Mouse (Mus musculus) limb, embryonic 14.5 days (tissue): Measurements from ENCODE around the gene Kif13a. TPM values are rescaled to one million over a fixed set of nuclear protein-coding genes. Genes with fewer than 3 reads are reported as not detected.
A peak's percentile ranks its signal among the peaks of the same experiment; 100 is the strongest.

Experiments
- ATAC-seq: fragments of 200-750 bp; cut with Nextera tagmentation; 2 replicates; pipeline ENCODE4 v1.8.0; 2017; ENCODE audit warnings: low read depth, moderate number of reproducible peaks, moderate TSS enrichment; ENCODE audit not compliant: low FRiP score
- DNase-seq: peaks from one replicate; pipeline ENCODE4 v3.0.0-alpha.2; 2015; ENCODE audit warnings: low spot score
- H3K27ac ChIP-seq: fragments of 300-500 bp; sonication (generic); replicated peaks from 2 replicates; pipeline ENCODE4 v1.5.1; 2014; ENCODE audit warnings: low read depth, mild to moderate bottlenecking, low read length, moderate library complexity, mixed read lengths
- H3K27me3 ChIP-seq: fragments of 300-500 bp; sonication (generic); 2 replicates; pipeline ENCODE4 v1.6.1; 2014; ENCODE audit warnings: low read length, mixed read lengths; ENCODE audit not compliant: control insufficient read depth, insufficient read depth
- H3K36me3 ChIP-seq: fragments of 300-500 bp; sonication (generic); 2 replicates; pipeline ENCODE4 v1.6.1; 2014; ENCODE audit warnings: mild to moderate bottlenecking, low read length, moderate library complexity, mixed read lengths; ENCODE audit not compliant: control insufficient read depth, insufficient read depth
- H3K4me1 ChIP-seq: fragments of 300-500 bp; sonication (generic); 2 replicates; pipeline ENCODE4 v1.6.1; 2014; ENCODE audit warnings: antibody characterized with exemption, low read length, mixed read lengths; ENCODE audit not compliant: control insufficient read depth, insufficient read depth
- H3K4me2 ChIP-seq: fragments of 300-500 bp; sonication (generic); replicated peaks from 2 replicates; pipeline ENCODE4 v1.6.1; 2014; ENCODE audit warnings: low read depth, mild to moderate bottlenecking, low read length, moderate library complexity; ENCODE audit not compliant: severe bottlenecking
- H3K4me3 ChIP-seq: fragments of 300-500 bp; sonication (generic); replicated peaks from 2 replicates; pipeline ENCODE4 v1.5.1; 2014; ENCODE audit warnings: low read length
- H3K9ac ChIP-seq: fragments of 300-500 bp; sonication (generic); 2 replicates; pipeline ENCODE4 v1.6.1; 2014; ENCODE audit warnings: mild to moderate bottlenecking, low read depth, low read length, moderate library complexity; ENCODE audit not compliant: severe bottlenecking
- H3K9me3 ChIP-seq: fragments of 300-500 bp; sonication (generic); 2 replicates; pipeline ENCODE4 v1.6.1; 2016; ENCODE audit warnings: low read length; ENCODE audit not compliant: control insufficient read depth
- POLR2A ChIP-seq: fragments of 200-500 bp; IDR thresholded peaks from 2 replicates; pipeline ENCODE4 v1.8.0; 2012; ENCODE audit warnings: inconsistent platforms, mild to moderate bottlenecking, moderate library complexity, borderline replicate concordance; ENCODE audit not compliant: insufficient read depth, insufficient read length; ENCODE audit errors: extremely low read depth
- WGBS: fragments of 180-500 bp; shearing (Covaris S2); extraction: QIAGEN DNeasy Blood & Tissue Kit; methylation state at CpG from one replicate; pipeline ENCODE4 v1.1.7; 2014; 5-methylcytosine and 5-hydroxymethylcytosine counted together
- polyA plus RNA-seq, 2 experiments: library from polyadenylated mRNA; depleted of rRNA in 1 of 2; stranded (reverse) in 1 of 2; unstranded in 1 of 2; fragments of >200 nt; fragmentation: Nextera tagmentation in 1 of 2; extraction: Ambion mirVana in 1 of 2; gene quantifications; 2 replicates each; pipeline versions ENCODE4 v1.2.1 to v1.2.3; 2012 to 2014

Gene Kif13a
- polyA plus RNA-seq, 2 experiments, result 27.6 to 28.7 TPM

- Histone ChIP-seq H3K27me3 (no peaks in the 10 kb centered on the region), H3K4me3 (no peak overlapping the region), H3K36me3 (no peaks in the 10 kb centered on the region), H3K4me1 (peaks cover 4% of the 10 kb centered on the region; the same call in 1 of the 2 replicates), H3K4me2 (no peak overlapping the region), H3K9ac (no peak overlapping the region), H3K9me3 (no peaks in the 10 kb centered on the region), H3K27ac (no peak overlapping the region)
- 67% methylated on average over 8 of the region's 8 CpGs for WGBS
- no peak for DNase-seq
- ATAC-seq, result no peak
- no peak for TF ChIP-seq POLR2A
Observed at GRCm38 (mm10) chr13:46842185-46842584, 87.5 kb downstream of the Kif13a start.

DNA sequence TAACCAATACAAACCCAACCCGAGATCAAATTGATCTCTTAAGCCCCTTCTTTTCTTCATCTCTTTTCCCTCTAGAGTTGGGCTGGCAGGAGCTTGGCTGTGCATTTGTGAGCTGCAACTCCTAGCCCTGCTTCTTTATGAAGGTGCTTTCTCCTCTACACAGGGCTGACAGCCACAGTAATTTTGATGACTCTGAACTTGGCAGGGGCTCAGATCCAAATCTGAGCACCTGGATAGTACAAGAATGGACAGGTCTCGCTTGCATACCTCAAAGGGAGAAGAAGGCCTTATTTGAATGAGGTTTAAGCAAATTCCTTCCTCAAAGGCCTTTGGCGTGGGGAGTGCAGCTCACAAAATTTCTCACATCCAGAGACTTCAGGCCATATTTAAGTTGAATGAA lies 88.0 kb downstream of the Kif13a start:
- Histone ChIP-seq H3K4me2 (no peak overlapping the region), H3K4me3 (no peak overlapping the region), H3K9ac (no peak overlapping the region), H3K27me3 (no peaks in the 10 kb centered on the region), H3K36me3 (no peaks in the 10 kb centered on the region), H3K27ac (no peak overlapping the region), H3K4me1 (peaks cover 4% of the 10 kb centered on the region; the same call in 1 of the 2 replicates), H3K9me3 (no peaks in the 10 kb centered on the region)
- ATAC-seq, result no peak
- no peak for TF ChIP-seq POLR2A
- DNase-seq, result no peak
- WGBS, result 79% methylated on average over 3 of the region's 3 CpGs

- H3K9me3 ChIP-seq, result no peaks in the 10 kb centered on the region
- ATAC-seq (no peak), DNase-seq (no peak)
- WGBS, result 79% methylated on average over 13 of the region's 13 CpGs
- no peak overlapping the region for H3K9ac ChIP-seq
- H3K36me3 ChIP-seq, result no peaks in the 10 kb centered on the region
- TF ChIP-seq POLR2A, result no peak
- peaks cover 4% of the 10 kb centered on the region; the same call in 1 of the 2 replicates for H3K4me1 ChIP-seq
- H3K27me3 ChIP-seq, result no peaks in the 10 kb centered on the region
- H3K27ac ChIP-seq, result no peak overlapping the region
- H3K4me2 ChIP-seq, result no peak overlapping the region
- H3K4me3 ChIP-seq, result no peak overlapping the region
Observed at GRCm38 (mm10) chr13:46840676-46841075, 89.0 kb downstream of the Kif13a start.

- Histone ChIP-seq H3K4me1 (peaks cover 4% of the 10 kb centered on the region; the same call in 1 of the 2 replicates), H3K4me3 (no peak overlapping the region), H3K27ac (no peak overlapping the region), H3K9ac (no peak overlapping the region), H3K4me2 (no peak overlapping the region), H3K9me3 (no peaks in the 10 kb centered on the region), H3K36me3 (no peaks in the 10 kb centered on the region), H3K27me3 (no peaks in the 10 kb centered on the region)
- DNase-seq, result no peak
- 95% methylated on average over 3 of the region's 3 CpGs for WGBS
- ATAC-seq, result no peak
- TF ChIP-seq POLR2A, result no peak
Observed at GRCm38 (mm10) chr13:46839236-46839635, 90.4 kb downstream of the Kif13a start.

DNA sequence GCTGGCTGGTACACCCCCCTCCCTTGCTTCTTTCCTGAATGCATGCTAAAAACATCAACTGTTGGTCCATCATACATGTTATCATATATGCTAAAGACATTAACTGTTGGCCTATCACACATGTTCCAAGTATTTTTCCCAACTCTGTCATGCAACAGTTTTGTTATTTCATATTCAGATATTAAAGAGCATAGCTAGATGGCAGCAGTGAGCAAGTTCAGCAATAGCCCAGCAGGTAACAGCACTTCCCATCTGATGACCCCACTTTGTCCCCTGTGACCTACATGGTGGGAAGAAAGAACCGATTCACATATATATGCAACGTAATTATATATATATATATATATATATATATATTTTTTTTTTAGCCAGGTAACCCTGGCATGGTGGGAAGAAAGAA lies 91.1 kb downstream of the Kif13a start:
- no peaks in the 10 kb centered on the region for H3K27me3 ChIP-seq
- H3K9ac ChIP-seq, result no peak overlapping the region
- no peaks in the 10 kb centered on the region for H3K9me3 ChIP-seq
- H3K4me2 ChIP-seq, result no peak overlapping the region
- ATAC-seq (no peak), DNase-seq (peak; percentile 54)
- H3K27ac ChIP-seq, result no peak overlapping the region
- H3K36me3 ChIP-seq, result no peaks in the 10 kb centered on the region
- WGBS, result 64% methylated on average over 2 of the region's 2 CpGs
- H3K4me3 ChIP-seq, result no peak overlapping the region
- TF ChIP-seq POLR2A, result no peak
- H3K4me1 ChIP-seq, result peaks cover 4% of the 10 kb centered on the region; the same call in 1 of the 2 replicates

GRCm38 (mm10) chr13:46835351-46835750 lies 94.3 kb downstream of the Kif13a start:
- no peak overlapping the region for H3K4me2 ChIP-seq
- no peak overlapping the region for H3K9ac ChIP-seq
- no peak overlapping the region for H3K27ac ChIP-seq
- peaks cover 4% of the 10 kb centered on the region; the same call in 1 of the 2 replicates for H3K4me1 ChIP-seq
- no peaks in the 10 kb centered on the region for H3K9me3 ChIP-seq
- H3K4me3 ChIP-seq, result no peak overlapping the region
- DNase-seq (no peak), ATAC-seq (no peak)
- TF ChIP-seq POLR2A, result no peak
- peaks cover 17% of the 10 kb centered on the region for H3K36me3 ChIP-seq
- H3K27me3 ChIP-seq, result no peaks in the 10 kb centered on the region
- WGBS, result 89% methylated on average over 11 of the region's 11 CpGs
